Mouse (Mus musculus) cerebellum, adult 9-11 months (tissue): ENCODE measurements around the gene Slc25a10.
A peak's percentile ranks its signal among the peaks of the same experiment; 100 is the strongest.

ENCODE experiments used
- DNase-seq: peaks from one replicate; pipeline ENCODE4 v3.0.0; 2022

Slc25a10 gene

DNA sequence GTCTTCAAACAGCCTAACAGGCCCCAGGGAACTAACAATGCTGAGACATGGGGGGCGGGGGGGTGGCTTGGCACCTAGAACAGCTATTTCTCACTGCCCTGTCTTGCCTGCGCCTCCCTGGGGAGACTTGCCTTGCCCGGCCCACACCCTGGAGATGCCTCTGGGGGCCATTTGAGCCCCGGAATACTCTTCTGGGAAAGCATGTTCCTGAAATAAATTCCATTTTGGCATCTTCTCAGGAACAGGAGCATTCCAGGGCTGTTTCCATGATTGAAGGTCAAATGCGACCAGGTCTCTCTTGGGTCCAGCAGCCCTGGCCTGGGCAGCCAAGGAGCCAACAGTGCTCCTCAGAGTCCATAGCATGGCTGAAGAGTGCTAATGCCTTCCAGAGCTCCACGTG is 50.7 kb downstream of the Slc25a10 start:
- no peak for DNase-seq

DNA sequence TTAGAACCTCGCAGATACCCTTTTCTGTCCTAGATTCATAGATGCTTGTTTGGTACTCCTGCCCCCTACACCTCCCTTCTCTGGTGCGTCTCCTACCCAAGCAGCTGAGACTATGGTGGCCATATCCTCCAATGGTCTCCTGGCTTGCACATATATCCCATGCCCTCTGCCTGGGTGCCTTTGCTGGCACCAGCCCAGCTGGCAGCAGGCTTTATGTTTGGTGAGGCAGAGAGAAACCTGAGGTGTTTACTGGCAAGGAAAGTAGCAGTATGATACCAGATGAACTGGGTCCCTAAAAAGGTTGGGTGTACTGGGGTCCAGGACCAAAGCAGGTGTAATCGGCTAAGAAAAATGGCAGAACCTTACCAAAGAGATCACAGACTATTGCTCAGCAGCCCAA is 54.3 kb downstream of the Slc25a10 start:
- DNase-seq, result no peak

- DNase-seq, result no peak
These were observed 55.8 kb downstream of the Slc25a10 start for GRCm38 (mm10) chr11:120547469-120547868.

DNA sequence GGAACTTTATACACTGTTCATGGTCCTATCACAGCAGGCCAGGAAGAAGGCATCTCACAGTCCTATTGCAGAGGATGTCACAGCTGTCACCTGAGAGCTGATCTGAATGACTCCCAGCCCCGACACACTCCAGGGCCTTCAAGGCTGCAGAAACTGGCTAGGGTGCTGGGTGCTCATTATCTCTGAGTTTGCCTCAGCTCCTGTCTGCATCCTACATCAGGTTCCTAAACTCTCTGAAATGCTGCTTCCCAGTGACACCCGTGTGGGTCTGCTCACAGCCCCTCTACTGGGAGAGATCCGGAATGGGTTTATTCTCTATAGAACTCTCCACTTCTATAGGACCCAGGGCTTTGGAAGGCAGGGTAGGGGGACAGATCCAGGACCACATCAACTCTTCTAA is 56.6 kb downstream of the Slc25a10 start:
- DNase-seq, result no peak

- DNase-seq, result peak; percentile 50
These were observed 57.1 kb downstream of the Slc25a10 start for GRCm38 (mm10) chr11:120548786-120549167.
